Mouse (Mus musculus) liver, embryonic 14.5 days (tissue): Measurements from ENCODE around the gene Zbtb21. TPM values are rescaled to one million over a fixed set of nuclear protein-coding genes. Genes with fewer than 3 reads are reported as not detected.
"Not testable (repeated sequence)": the region's sequence is repeated elsewhere in the genome, so short reads cannot be mapped to it uniquely, and the experiment has no call there.

Experiments
- ATAC-seq: fragments of 200-750 bp; cut with Nextera tagmentation; 2 replicates; pipeline ENCODE4 v1.8.0; 2017; ENCODE audit warnings: moderate number of reproducible peaks, mild to moderate bottlenecking, moderate library complexity; ENCODE audit not compliant: insufficient read depth
- DNase-seq, 3 experiments: peaks; one replicate each; pipeline ENCODE4 v3.0.0-alpha.2; 2012 to 2013; ENCODE audit warnings: low read depth in 3 of 3, low spot score in 3 of 3
- H3K27ac ChIP-seq: fragments of 300-500 bp; sonication (generic); 2 replicates; pipeline ENCODE4 v1.5.1; 2014; ENCODE audit warnings: moderate library complexity, mild to moderate bottlenecking, control low read depth, inconsistent platforms
- H3K27me3 ChIP-seq: fragments of 300-500 bp; sonication (generic); 2 replicates; pipeline ENCODE4 v1.6.1; 2014; ENCODE audit warnings: mild to moderate bottlenecking, low read length, moderate library complexity; ENCODE audit not compliant: control insufficient read depth, insufficient read depth
- H3K36me3 ChIP-seq: fragments of 300-500 bp; sonication (generic); replicated peaks from 2 replicates; pipeline ENCODE4 v1.6.1; 2014; ENCODE audit warnings: low read depth; ENCODE audit not compliant: control insufficient read depth, insufficient read depth
- H3K4me1 ChIP-seq, 2 experiments: fragments of 200-500 bp in 1 of 2; fragments of 300-500 bp in 1 of 2; sonication (generic) in 1 of 2; replicated peaks; 2 replicates each; pipeline ENCODE4 v1.6.1; 2012 to 2014; ENCODE audit warnings: antibody characterized with exemption in 1 of 2, inconsistent platforms in 1 of 2, low read length in 1 of 2; ENCODE audit not compliant: control insufficient read depth in 2 of 2, insufficient read depth in 2 of 2
- H3K4me2 ChIP-seq: fragments of 300-500 bp; sonication (generic); 2 replicates; pipeline ENCODE4 v1.6.1; 2014; ENCODE audit warnings: low read depth, mild to moderate bottlenecking, control low read depth, moderate library complexity
- H3K4me3 ChIP-seq, 2 experiments: fragments of 200-500 bp in 1 of 2; fragments of 300-500 bp in 1 of 2; sonication (generic) in 1 of 2; 2 replicates each; pipeline ENCODE4 v1.5.1; 2012 to 2014; ENCODE audit warnings: low read depth in 2 of 2, low read length in 2 of 2, mild to moderate bottlenecking in 2 of 2, control low read depth in 1 of 2, inconsistent platforms in 1 of 2, moderate library complexity in 1 of 2; ENCODE audit not compliant: insufficient read depth in 1 of 2
- H3K9ac ChIP-seq: fragments of 300-500 bp; sonication (generic); replicated peaks from 2 replicates; pipeline ENCODE4 v1.6.1; 2014; ENCODE audit warnings: mild to moderate bottlenecking, control low read depth, moderate library complexity
- H3K9me3 ChIP-seq: fragments of 300-500 bp; sonication (generic); 2 replicates; pipeline ENCODE4 v1.6.1; 2016; ENCODE audit warnings: low read length, mixed read lengths; ENCODE audit not compliant: control insufficient read depth
- CTCF ChIP-seq: IDR thresholded peaks from 2 replicates; pipeline ENCODE4 v1.5.1; 2016; ENCODE audit warnings: antibody characterized with exemption, low read depth, control low read depth
- EP300 ChIP-seq: IDR thresholded peaks from 2 replicates; pipeline ENCODE4 v1.6.1; 2016; ENCODE audit warnings: antibody characterized with exemption, low read depth
- WGBS: fragments of 180-500 bp; shearing (Covaris S2); extraction: QIAGEN DNeasy Blood & Tissue Kit; methylation state at CpG from one replicate; pipeline ENCODE4 v1.1.7; 2014; ENCODE audit not compliant: insufficient replicate concordance; 5-methylcytosine and 5-hydroxymethylcytosine counted together
- polyA plus RNA-seq, 2 experiments: library from polyadenylated mRNA; depleted of rRNA in 1 of 2; stranded (reverse) in 1 of 2; unstranded in 1 of 2; fragments of >200 nt; fragmentation: Nextera tagmentation in 1 of 2; extraction: Ambion mirVana in 1 of 2; gene quantifications; 2 replicates each; pipeline versions ENCODE4 v1.2.1 to v1.2.3; 2012 to 2014

Zbtb21 gene
- polyA plus RNA-seq, 2 experiments, result 3.2 to 3.5 TPM

DNA sequence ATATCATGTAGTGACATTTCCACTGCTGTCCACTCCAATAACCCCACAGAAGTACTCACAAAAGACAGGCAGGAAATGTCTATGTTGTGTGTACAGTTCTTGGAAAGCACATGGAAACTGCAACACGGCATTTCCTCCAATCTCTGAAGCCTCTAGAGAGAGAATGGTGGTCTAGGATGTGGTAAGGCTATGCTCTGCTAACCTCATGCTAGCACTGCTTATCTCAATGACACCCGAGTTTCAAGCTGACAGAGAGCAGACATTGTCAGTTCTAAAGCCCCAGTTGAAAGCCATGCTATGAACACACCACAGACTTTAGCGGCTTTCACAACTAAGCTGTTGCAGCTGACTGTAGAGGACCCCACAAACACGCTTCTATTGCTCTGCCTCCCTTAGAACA lies 13.6 kb downstream of the Zbtb21 start:
- no peak overlapping the region for H3K4me2 ChIP-seq

DNA sequence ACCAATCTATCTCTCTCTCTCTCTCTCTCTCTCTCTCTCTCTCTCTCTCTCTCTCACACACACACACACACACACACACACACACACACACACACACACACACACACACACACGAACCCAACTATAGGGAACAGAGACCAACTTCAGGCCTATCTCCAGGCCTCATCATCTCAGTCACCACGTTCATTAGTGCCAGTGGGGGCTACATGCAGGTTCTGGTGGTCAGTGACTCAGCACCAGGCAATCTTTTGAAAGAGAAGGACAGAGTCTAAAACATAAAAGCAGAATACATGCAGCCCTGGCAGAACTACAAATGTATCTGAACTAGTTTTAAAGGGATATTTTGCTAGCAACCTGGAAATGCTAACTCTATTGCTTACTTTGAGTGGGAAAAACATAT lies 15.4 kb downstream of the Zbtb21 start:
- H3K9ac ChIP-seq, H3K4me2 ChIP-seq, H3K4me1 ChIP-seq, H3K9me3 ChIP-seq, H3K27ac ChIP-seq, H3K27me3 ChIP-seq, H3K36me3 ChIP-seq, DNase-seq, ATAC-seq, H3K4me3 ChIP-seq: not testable (repeated sequence)
- 10% methylated on average over 2 of the region's 2 CpGs for WGBS

More for the DNA sequence above, 13.6 kb downstream of the Zbtb21 start:
- H3K9ac ChIP-seq, result no peak overlapping the region
- DNase-seq, result no peak
- H3K4me1 ChIP-seq, result peaks cover 8 to 19% of the 10 kb centered on the region in 2 experiments; a peak in 3 of 4 replicates
- no peak overlapping the region for H3K4me3 ChIP-seq
- H3K27ac ChIP-seq, result no peak overlapping the region
- H3K36me3 ChIP-seq, result peaks cover 7% of the 10 kb centered on the region
- 32% methylated on average over 4 of the region's 4 CpGs for WGBS
- TF ChIP-seq CTCF (no peak), EP300 (no peak)
- no peaks in the 10 kb centered on the region for H3K27me3 ChIP-seq
- ATAC-seq, result no peak
- H3K9me3 ChIP-seq, result no peaks in the 10 kb centered on the region

DNA sequence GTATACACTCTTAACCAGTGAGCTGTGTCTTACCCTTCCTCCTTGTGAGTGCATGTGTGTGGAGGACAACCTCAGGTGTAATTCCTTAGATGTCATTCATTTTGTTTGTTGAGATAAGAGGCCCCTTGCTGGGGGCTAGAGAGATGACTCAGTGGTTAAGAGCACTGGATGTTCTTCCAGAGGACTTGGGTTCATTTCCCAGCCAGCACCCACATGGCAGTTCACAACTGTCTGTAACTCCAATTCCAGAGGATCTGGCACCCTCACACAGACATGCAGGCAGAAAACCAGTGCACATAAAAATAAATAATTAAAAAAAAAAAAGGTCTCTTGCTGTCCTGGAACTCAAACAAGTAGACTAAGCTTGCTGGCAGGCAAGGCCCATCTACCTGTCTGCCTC lies 20.6 kb downstream of the Zbtb21 start:
- Histone ChIP-seq H3K36me3 (no peaks in the 10 kb centered on the region), H3K4me3 (no peak overlapping the region), H3K27ac (no peak overlapping the region), H3K27me3 (no peaks in the 10 kb centered on the region), H3K9me3 (no peaks in the 10 kb centered on the region), H3K4me1 (no peaks in the 10 kb centered on the region), H3K4me2 (no peak overlapping the region), H3K9ac (no peak overlapping the region)
- no peak for ATAC-seq
- TF ChIP-seq CTCF, result no peak
- DNase-seq, result no peak

DNA sequence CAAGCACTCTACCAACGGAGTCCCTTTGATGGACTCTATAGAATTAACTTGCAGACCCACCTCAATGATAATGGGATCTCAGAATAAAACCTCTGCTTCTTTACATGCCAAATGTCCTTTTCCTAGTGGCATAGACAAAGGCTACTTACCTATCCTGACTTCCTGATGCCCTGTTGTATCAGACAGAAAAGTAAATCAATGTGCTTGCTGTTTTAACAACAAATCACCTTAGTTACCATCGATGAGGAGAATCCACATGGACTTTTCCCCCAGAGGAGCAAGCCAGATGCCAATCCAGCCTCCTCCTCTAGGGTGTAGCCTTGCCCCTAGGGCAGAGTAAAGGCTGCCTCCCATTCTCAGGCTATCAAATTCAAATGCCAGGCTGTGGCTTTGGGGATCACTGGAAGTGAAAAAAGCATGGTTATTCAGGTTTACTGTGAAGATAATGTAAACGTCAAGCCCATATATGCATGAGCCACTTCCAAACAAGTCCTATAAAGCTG lies 21.9 kb downstream of the Zbtb21 start:
- no peaks in the 10 kb centered on the region for H3K9me3 ChIP-seq
- TF ChIP-seq CTCF, result peak; percentile 20; the same call in 1 of the 2 replicates
- TF ChIP-seq EP300, result no peak
- 68% methylated on average over 3 of the region's 3 CpGs for WGBS
- H3K36me3 ChIP-seq, result no peaks in the 10 kb centered on the region
- no peak overlapping the region for H3K4me3 ChIP-seq
- H3K27me3 ChIP-seq, result no peaks in the 10 kb centered on the region
- H3K4me2 ChIP-seq, result no peak overlapping the region
- no peak overlapping the region for H3K9ac ChIP-seq
- H3K27ac ChIP-seq, result no peak overlapping the region
- ATAC-seq, result no peak
- H3K4me1 ChIP-seq, result no peaks in the 10 kb centered on the region
- DNase-seq, result no peak

DNA sequence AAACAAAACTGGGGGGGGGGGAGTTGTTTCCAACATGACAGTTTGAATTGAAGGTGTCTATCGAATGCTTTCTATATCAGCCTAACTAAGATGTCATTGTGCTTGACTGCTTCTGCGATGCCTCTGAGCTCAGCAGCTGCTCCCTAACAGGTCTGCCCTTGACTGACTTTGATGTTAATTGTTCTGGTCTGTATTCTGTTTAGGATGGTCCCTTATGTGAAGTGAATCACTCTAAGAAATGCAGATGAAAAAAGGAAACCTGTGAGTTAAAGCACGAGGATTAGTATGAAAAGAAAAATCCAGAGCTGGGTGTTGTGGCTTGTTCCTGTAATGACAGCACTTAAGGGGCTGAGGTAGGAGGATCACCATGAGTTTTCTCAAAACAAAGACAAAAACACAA lies 26.6 kb downstream of the Zbtb21 start:
- Histone ChIP-seq H3K27me3 (no peaks in the 10 kb centered on the region; the same call in 1 of the 2 replicates), H3K9ac (no peak overlapping the region), H3K9me3 (no peaks in the 10 kb centered on the region), H3K4me2 (no peak overlapping the region), H3K27ac (no peak overlapping the region), H3K4me1 (no peaks in the 10 kb centered on the region), H3K36me3 (no peaks in the 10 kb centered on the region), H3K4me3 (no peak overlapping the region)
- ATAC-seq (no peak), DNase-seq (no peak)
- no peak for TF ChIP-seq CTCF
- TF ChIP-seq EP300, result no peak
- 66% methylated on average over 3 of the region's 3 CpGs for WGBS

DNA sequence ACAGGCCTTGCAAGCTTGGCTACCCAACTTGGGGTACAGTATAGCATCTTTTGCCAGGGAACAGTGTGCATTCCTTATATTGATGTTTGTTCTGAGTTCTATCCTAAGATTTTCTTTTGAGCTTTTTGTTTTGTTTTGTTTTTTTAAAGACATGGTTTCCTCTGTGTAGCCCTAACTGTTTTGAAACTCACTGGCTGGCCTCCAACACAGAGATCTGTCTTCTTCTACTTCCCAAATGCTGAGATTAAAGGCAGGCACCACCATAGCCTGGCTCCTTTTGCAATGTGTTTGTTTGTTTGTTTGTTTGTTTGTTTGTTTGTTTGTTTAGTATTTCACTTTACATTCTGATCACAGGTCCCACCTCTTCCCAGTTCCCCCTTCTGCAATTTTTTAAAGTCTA lies 32.2 kb downstream of the Zbtb21 start:
- H3K36me3 ChIP-seq, result no peaks in the 10 kb centered on the region
- no peak overlapping the region for H3K27ac ChIP-seq
- no peak overlapping the region for H3K4me3 ChIP-seq
- peaks cover 0 to 2% of the 10 kb centered on the region in 2 experiments; a peak in 1 of 4 replicates for H3K4me1 ChIP-seq
- H3K9me3 ChIP-seq, result no peaks in the 10 kb centered on the region
- no peak for TF ChIP-seq CTCF
- no peak for TF ChIP-seq EP300
- no peak overlapping the region for H3K4me2 ChIP-seq
- H3K9ac ChIP-seq, result no peak overlapping the region
- H3K27me3 ChIP-seq, result no peaks in the 10 kb centered on the region; the same call in 1 of the 2 replicates
- no peak for ATAC-seq
- no peak for DNase-seq
